Mouse (Mus musculus): Measurements from ENCODE around the gene Rfwd3.
A peak's percentile ranks its signal among the peaks of the same experiment; 100 is the strongest.
"Not testable (repeated sequence)": the region's sequence is repeated elsewhere in the genome, so short reads cannot be mapped to it uniquely, and the experiment has no call there.

Gene Rfwd3

DNA sequence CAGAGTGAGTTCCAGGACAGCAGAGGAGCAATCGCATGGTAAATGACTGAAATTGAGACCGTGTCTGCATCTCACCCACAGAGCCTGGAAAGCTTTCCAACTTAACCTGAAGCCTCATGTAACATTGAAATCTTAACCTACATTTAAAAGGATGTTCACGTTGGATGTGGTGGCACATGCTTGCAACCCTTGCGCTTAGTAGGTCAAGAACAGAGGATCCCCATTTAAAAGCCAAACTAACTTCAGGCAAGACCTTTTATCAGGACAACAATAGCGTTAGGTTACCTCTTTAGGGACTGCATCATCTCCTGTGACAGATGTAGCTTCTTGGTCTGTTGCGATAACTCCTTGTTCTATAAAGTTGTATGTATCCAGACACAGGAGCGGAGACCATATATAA, 9.4 kb downstream of the Rfwd3 start:
- no peak for DNase-seq (ENCODE audit: inconsistent ontology term)

- no peak for DNase-seq (ENCODE audit: inconsistent ontology term)
Measured at GRCm38 (mm10) chr8:111285603-111286002, 14.4 kb downstream of the Rfwd3 start.

GRCm38 (mm10) chr8:111282093-111282492, 17.9 kb downstream of the Rfwd3 start:
- DNase-seq (ENCODE audit: inconsistent ontology term): no peak

DNA sequence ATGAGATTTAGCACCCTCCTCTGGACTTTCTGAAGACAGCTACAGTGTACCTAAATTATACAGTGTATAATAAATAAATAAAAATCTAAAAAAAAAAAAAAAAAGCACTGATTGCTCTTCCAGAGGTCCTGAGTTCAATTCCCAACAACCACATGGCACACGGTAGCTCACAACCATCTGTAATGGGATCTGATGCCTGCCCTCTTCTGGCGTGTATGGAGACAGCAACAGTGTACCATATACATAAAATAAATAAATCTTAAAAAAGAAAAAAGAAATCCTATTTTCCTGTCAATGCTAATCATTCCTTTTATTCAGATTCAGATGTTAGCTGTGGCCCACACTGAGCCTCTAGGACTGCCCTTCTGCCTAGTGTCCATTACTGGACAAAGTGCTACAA, 31.7 kb downstream of the Rfwd3 start:
- DNase-seq (ENCODE audit: inconsistent ontology term): no peak

DNA sequence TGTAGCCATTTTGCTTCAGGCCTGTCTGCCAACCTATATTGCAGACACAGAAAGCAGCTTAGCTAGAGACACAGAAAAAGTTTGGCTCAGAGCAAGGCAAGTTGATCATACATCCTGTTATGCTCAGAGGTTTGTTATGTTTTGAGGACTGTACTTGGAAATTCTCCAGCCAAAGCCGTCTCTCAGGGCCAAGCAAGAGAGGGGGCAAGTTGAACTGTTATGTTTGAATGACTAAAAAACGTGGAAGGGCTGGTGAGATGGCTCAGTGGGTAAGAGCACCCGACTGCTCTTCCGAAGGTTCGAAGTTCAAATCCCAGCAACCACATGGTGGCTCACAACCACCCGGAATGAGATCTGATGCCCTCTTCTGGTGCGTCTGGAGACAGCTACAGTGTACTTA, 33.9 kb downstream of the Rfwd3 start:
- DNase-seq (ENCODE audit: inconsistent ontology term): not testable (repeated sequence)

DNA sequence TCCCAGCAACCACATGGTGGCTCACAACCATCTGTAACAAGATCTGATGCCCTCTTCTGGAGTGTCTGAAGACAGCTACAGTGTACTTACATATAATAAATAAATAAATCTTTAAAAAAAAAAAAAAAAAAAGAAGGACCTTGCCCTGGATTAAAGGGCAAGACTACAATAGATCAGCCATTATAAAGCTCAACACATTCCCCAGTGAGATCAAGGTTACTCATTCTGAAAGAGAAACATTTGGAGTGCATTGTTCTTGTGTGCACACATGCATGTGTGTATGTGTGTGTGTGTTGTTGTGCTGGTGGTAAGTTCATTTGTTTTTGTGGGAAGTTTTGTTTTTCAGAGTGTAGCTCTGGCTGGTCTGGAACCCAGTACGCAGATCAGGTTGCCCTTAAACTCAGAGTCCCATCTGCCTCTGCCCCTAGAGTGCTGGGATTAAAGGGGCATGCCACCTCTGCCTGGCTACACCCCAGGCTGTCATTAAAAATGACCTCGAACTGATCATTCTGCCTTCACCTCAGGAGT, 35.3 kb downstream of the Rfwd3 start:
- DNase-seq (ENCODE audit: inconsistent ontology term): no peak

DNA sequence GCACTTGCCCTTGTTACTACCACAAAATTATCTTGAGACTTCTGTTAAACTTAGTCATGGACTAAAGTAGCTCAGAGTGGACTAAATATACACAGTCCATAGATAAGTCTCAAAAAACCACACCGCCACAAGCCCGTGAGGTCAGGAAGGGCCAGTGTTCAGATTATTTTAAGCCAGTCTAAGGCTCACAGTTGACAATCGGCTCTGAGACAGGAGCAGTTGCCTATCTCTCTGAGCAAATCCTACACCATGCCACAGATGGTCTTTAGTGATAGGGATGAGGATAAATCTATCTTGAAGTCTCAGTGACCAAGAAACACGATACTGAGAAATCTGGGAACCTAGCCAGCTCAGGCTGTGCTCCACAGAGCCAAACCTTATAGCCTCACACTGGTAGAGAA, 38.0 kb downstream of the Rfwd3 start:
- no peak for DNase-seq (ENCODE audit: inconsistent ontology term)

DNA sequence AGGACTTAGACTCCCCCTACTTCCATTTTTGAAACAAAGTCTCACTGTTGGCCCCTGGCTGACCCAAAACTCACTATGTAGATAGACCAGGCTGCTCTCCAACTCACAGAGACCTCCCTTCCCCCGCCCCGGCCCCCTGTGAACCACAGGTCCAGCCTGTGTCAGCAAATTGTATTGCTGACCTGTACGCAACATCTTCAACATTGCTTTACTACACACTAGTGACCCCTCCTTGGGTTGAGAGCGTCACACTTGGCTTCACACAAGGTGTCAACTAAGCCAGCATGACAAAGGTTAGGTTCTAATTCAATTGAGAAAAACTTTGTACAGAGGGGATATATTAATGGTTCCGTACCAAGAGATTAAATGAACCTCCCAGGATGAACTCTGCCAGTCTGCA, 39.8 kb downstream of the Rfwd3 start:
- no peak for DNase-seq (ENCODE audit: inconsistent ontology term)

GRCm38 (mm10) chr8:111259408-111259741, 40.6 kb downstream of the Rfwd3 start:
- DNase-seq (ENCODE audit: inconsistent ontology term): no peak

DNA sequence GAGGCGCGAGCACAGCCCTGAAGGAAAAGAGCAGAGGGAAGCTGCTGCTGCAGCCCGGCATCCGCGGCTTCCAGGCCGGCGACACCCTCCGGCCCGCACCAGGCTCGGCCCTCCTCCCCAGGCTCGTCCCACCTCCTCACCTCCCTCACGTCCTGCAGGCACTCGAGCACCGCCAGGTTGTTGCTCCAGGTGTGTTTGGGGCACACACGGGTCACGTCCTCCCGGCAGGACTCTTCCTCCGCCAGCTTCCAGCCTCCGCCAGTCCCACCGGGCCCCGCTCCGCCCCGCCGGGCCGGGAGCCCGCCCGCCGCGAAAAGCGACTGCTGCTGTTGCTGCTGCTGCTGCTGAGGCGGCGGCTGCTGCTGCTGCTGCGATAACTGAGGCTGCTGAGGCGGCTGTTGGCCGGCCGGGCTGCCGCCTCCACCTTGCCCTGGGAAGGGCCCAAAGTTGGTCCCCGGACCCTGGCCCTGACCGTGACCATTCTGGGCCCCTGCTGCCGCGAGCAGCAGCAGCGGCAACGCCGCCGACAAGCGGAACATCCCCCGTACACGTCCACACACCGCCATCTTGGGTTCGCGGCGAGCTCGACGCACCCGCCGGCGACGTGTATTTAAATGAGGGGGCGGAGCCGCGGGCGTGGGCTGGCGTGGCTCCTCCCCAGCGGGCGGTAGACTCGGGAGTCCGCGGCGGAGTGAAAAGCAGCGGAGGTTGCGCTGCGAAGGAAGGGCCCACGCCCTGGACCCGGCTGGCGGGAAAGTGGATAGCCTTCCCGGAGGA, 41.2 kb downstream of the Rfwd3 start, which contains the start of gene Glg1:
Gene Glg1 (minus strand): TSS at position 586 of the 777 bp plus-strand sequence.
- peak; percentile 98 for DNase-seq (ENCODE audit: inconsistent ontology term)

GRCm38 (mm10) chr8:111258010-111258630, 41.9 kb downstream of the Rfwd3 start:
- DNase-seq (ENCODE audit: inconsistent ontology term): no peak

- DNase-seq (ENCODE audit: inconsistent ontology term): no peak
Measured at GRCm38 (mm10) chr8:111252487-111253112, 47.4 kb downstream of the Rfwd3 start.

- no peak for DNase-seq (ENCODE audit: inconsistent ontology term)
Measured at GRCm38 (mm10) chr8:111250111-111250510, 49.9 kb downstream of the Rfwd3 start.

- DNase-seq (ENCODE audit: inconsistent ontology term): no peak
Measured at GRCm38 (mm10) chr8:111248136-111248535, 51.9 kb downstream of the Rfwd3 start.

DNA sequence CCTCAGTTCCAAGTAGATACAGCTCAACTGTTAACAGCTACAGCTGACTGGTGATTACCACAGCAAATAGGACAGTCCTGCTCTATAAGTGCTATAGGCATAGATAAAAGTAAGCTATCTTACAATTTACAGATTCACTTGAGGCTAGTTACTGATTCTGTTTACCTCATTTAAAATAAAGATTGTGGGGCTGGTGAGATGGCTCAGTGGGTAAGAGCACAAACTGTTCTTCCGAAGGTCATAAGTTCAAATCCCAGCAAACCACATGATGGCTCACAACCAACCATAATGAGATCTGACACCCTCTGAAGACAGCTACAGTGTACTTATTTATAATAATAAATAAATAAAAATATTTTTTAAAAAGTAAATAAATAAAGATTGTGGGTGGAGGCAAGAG, 53.2 kb downstream of the Rfwd3 start:
- not testable (repeated sequence) for DNase-seq (ENCODE audit: inconsistent ontology term)

- DNase-seq (ENCODE audit: inconsistent ontology term): no peak
Measured at GRCm38 (mm10) chr8:111246287-111246830, 53.7 kb downstream of the Rfwd3 start.

GRCm38 (mm10) chr8:111237301-111237700, 62.7 kb downstream of the Rfwd3 start:
- peak; percentile 8 for DNase-seq (ENCODE audit: inconsistent ontology term)

DNA sequence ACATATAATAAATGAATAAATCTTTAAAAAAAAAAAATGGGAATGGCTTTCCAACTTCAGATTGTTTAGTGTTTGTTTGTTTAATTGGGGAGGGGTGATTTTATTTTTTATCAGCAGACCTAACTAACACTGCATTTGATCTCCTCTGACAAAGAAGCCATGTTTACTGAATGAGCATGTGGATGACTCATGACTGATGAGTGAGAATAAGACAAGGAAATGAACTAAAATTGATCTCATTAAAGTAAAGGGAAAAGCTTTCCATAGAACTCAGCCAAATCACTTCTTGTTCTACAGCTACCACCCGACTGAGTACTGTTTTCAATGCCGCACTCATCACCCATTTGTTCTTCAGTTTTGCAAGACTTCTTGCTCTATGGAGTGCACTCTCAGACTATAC, 66.3 kb downstream of the Rfwd3 start:
- DNase-seq (ENCODE audit: inconsistent ontology term): peak; percentile 56

DNA sequence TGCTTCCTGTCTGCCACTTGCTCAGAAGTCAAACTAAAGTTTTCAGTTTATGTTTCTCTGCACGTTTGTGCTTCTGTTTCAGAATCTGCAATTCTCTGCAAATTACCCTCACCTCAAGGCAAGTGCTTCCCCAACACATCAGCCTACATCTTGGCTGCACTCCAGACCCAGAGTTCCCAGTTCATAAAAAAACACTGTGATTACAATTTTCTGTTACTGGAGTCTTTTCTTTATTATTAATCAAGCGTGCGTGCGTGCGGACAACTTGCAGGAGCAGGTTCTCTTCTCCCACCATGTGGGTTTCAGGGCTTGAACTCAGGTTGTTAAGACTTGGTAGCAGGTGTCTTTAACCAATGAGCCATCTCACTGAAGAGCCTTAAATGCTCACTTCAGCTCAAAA, 75.9 kb downstream of the Rfwd3 start:
- DNase-seq (ENCODE audit: inconsistent ontology term): peak; percentile 57

All from Muller cell, postnatal 12 days (primary cell).